Mouse (Mus musculus) ES-E14 (cell line): ENCODE measurements around the gene Trmt5.

Experiments
- CHD2 ChIP-seq: IDR thresholded peaks from 2 replicates; pipeline ENCODE4 v1.6.1; 2014; ENCODE audit warnings: mild to moderate bottlenecking, low read depth, low read length, inconsistent platforms
- HCFC1 ChIP-seq: IDR thresholded peaks from 2 replicates; pipeline ENCODE4 v1.6.1; 2012; ENCODE audit warnings: low read length, inconsistent platforms, borderline replicate concordance; ENCODE audit not compliant: insufficient read depth
- MAFK ChIP-seq: IDR thresholded peaks from 2 replicates; pipeline ENCODE4 v1.6.1; 2014; ENCODE audit warnings: mild to moderate bottlenecking, low read depth, low read length, inconsistent platforms; ENCODE audit not compliant: insufficient read depth

GRCm38 (mm10) chr12:73260339-73260738 is 26.2 kb downstream of the Trmt5 start:
- TF ChIP-seq CHD2 = no peak
- TF ChIP-seq HCFC1 = no peak
- TF ChIP-seq MAFK = no peak
